Mouse (Mus musculus): ENCODE measurements around the gene Gm49380.

Gm49380 gene

GRCm38 (mm10) chr9:44074395-44075275 lies 38.7 kb downstream of the Gm49380 start:
- no peak for DNase-seq (ENCODE audit: low spot score)

- no peak for DNase-seq (ENCODE audit: low spot score)
Measured at GRCm38 (mm10) chr9:44073115-44073514, 40.2 kb downstream of the Gm49380 start.

GRCm38 (mm10) chr9:44072599-44072915 lies 40.7 kb downstream of the Gm49380 start:
- DNase-seq (ENCODE audit: low spot score): no peak

- no peak for DNase-seq (ENCODE audit: low spot score)
Measured at GRCm38 (mm10) chr9:44071914-44072598, 41.2 kb downstream of the Gm49380 start.

- no peak for DNase-seq (ENCODE audit: low spot score)
Measured at GRCm38 (mm10) chr9:44070844-44071231, 42.5 kb downstream of the Gm49380 start.

GRCm38 (mm10) chr9:44070113-44070843 lies 43.0 kb downstream of the Gm49380 start:
- DNase-seq (ENCODE audit: low spot score): no peak

- no peak for DNase-seq (ENCODE audit: low spot score)
Measured at GRCm38 (mm10) chr9:44069252-44069651, 44.0 kb downstream of the Gm49380 start.

- no peak for DNase-seq (ENCODE audit: low spot score)
Measured at GRCm38 (mm10) chr9:44067960-44068330, 45.4 kb downstream of the Gm49380 start.

GRCm38 (mm10) chr9:44067241-44067959 lies 45.9 kb downstream of the Gm49380 start:
- DNase-seq (ENCODE audit: low spot score): no peak

GRCm38 (mm10) chr9:44066785-44067225 lies 46.5 kb downstream of the Gm49380 start, which contains the start of gene Usp2:
Gene Usp2, plus strand, starts transcription at chr9:44067021.
- DNase-seq (ENCODE audit: low spot score): peak; percentile 99

GRCm38 (mm10) chr9:44065177-44065576 lies 48.1 kb downstream of the Gm49380 start:
- no peak for DNase-seq (ENCODE audit: low spot score)

- DNase-seq (ENCODE audit: low spot score): no peak
Measured at GRCm38 (mm10) chr9:44058606-44059005, 54.7 kb downstream of the Gm49380 start.

GRCm38 (mm10) chr9:44053936-44054335 lies 59.4 kb downstream of the Gm49380 start:
- DNase-seq (ENCODE audit: low spot score): no peak

GRCm38 (mm10) chr9:44052855-44053254 lies 60.4 kb downstream of the Gm49380 start:
- no peak for DNase-seq (ENCODE audit: low spot score)

GRCm38 (mm10) chr9:44049381-44050165 lies 63.7 kb downstream of the Gm49380 start:
- DNase-seq (ENCODE audit: low spot score): no peak

GRCm38 (mm10) chr9:44048541-44049380 lies 64.5 kb downstream of the Gm49380 start:
- DNase-seq (ENCODE audit: low spot score): no peak

- no peak for DNase-seq (ENCODE audit: low spot score)
Measured at GRCm38 (mm10) chr9:44047571-44048490, 65.5 kb downstream of the Gm49380 start.

- no peak for DNase-seq (ENCODE audit: low spot score)
Measured at GRCm38 (mm10) chr9:44047071-44047470, 66.2 kb downstream of the Gm49380 start.

GRCm38 (mm10) chr9:44046426-44046825 lies 66.9 kb downstream of the Gm49380 start:
- no peak for DNase-seq (ENCODE audit: low spot score)

All from ovary, postnatal 10 days (tissue).